Mouse (Mus musculus) stomach, embryonic 14.5 days (tissue): Measurements from ENCODE around the gene Jade1. TPM values are rescaled to one million over a fixed set of nuclear protein-coding genes. Genes with fewer than 3 reads are reported as not detected.

Experiments used
- ATAC-seq: fragments of 200-750 bp; cut with Nextera tagmentation; 2 replicates; pipeline ENCODE4 v1.8.0; 2017; ENCODE audit warnings: low read depth, moderate TSS enrichment; ENCODE audit not compliant: insufficient number of reproducible peaks, insufficient read depth, low FRiP score
- H3K27ac ChIP-seq: fragments of 300-500 bp; sonication (generic); 2 replicates; pipeline ENCODE4 v1.5.1; 2014; ENCODE audit warnings: mild to moderate bottlenecking, low read length, moderate library complexity, mixed read lengths
- H3K27me3 ChIP-seq: fragments of 300-500 bp; sonication (generic); 2 replicates; pipeline ENCODE4 v1.6.1; 2014; ENCODE audit warnings: low read length, control low read depth, mixed read lengths; ENCODE audit not compliant: control insufficient read depth, insufficient read depth
- H3K36me3 ChIP-seq: fragments of 300-500 bp; sonication (generic); 2 replicates; pipeline ENCODE4 v1.6.1; 2014; ENCODE audit warnings: mild to moderate bottlenecking, control low read depth, low read length, moderate library complexity, mixed read lengths; ENCODE audit not compliant: control insufficient read depth, insufficient read depth
- H3K4me1 ChIP-seq: fragments of 300-500 bp; sonication (generic); 2 replicates; pipeline ENCODE4 v1.6.1; 2014; ENCODE audit warnings: low read length, control low read depth, mixed read lengths; ENCODE audit not compliant: control insufficient read depth, insufficient read depth
- H3K4me2 ChIP-seq: fragments of 300-500 bp; sonication (generic); replicated peaks from 2 replicates; pipeline ENCODE4 v1.6.1; 2014; ENCODE audit warnings: low read depth, low read length, control low read depth
- H3K4me3 ChIP-seq: fragments of 300-500 bp; sonication (generic); 2 replicates; pipeline ENCODE4 v1.5.1; 2014; ENCODE audit warnings: low read depth, low read length, control low read depth
- H3K9ac ChIP-seq: fragments of 300-500 bp; sonication (generic); replicated peaks from 2 replicates; pipeline ENCODE4 v1.6.1; 2014; ENCODE audit warnings: low read depth, mild to moderate bottlenecking, control low read depth, low read length, moderate library complexity, mixed read lengths
- H3K9me3 ChIP-seq: fragments of 300-500 bp; sonication (generic); 2 replicates; pipeline ENCODE4 v1.6.1; 2016; ENCODE audit warnings: low read depth, low read length, control low read depth; ENCODE audit not compliant: control insufficient read depth
- WGBS: fragments of 180-500 bp; shearing (Covaris S2); extraction: QIAGEN DNeasy Blood & Tissue Kit; methylation state at CpG from one replicate; pipeline ENCODE4 v1.1.7; 2014; 5-methylcytosine and 5-hydroxymethylcytosine counted together
- polyA plus RNA-seq: library from polyadenylated mRNA; unstranded; fragments of >200 nt; fragmentation: Nextera tagmentation; extraction: Ambion mirVana; gene quantifications from 2 replicates; pipeline ENCODE4 v1.2.1, GENCODE M21; 2014

Jade1 gene
- polyA plus RNA-seq, 1 experiment from 2014 or later, result 12.1 TPM

DNA sequence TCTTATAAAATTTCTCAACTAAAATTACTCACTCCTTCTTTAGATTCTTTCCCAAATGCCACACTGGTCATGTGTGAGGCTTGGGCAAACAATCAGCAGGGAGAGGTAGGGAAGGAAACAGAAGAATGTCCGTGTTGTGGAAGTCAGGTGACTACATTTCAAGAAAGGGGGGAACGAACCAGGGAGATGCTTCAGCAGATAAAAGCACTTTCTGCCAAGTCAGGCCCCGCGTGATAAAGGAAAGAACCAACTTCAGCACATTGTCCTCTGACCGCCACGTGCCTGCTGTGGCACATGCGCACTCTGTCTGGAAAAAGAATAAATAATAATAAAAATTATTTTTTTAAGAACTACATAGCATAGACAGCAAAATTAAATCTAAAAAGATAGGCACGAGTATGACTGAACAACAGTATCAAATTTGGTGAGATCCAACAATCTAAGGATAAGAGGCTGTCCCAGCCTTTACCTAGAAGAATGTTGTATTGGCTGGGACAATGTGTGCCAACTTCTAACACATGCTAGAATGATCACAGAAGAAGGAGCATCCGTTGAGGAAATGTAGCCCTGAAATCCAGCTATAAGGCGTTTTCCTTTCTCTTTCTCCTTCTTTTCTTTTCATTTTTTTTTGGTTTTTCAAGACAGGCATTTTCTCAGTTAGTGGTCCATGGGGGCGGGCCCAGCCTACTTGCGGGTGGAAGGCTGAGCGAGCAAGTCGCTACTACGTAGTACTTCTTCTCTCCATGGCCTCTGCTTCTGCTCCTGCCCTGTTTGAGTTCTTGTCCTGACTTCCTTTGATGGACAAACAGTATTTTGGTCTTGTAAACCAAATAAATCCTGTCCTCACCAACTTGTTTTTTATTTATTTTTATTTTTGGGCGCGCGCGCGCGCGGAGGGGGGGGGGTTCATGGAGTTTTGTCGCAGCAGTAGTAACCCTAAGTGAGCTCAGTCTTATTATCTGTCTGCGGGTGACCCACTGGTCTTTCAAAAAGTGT, 753 bp upstream of the Jade1 start:
- Histone ChIP-seq H3K4me3 (no peak overlapping the region), H3K4me1 (no peaks in the 10 kb centered on the region), H3K36me3 (no peaks in the 10 kb centered on the region), H3K4me2 (no peak overlapping the region), H3K27me3 (no peaks in the 10 kb centered on the region), H3K27ac (no peak overlapping the region), H3K9ac (no peak overlapping the region), H3K9me3 (no peaks in the 10 kb centered on the region)
- no peak for ATAC-seq
- 83% methylated on average over 24 of the region's 24 CpGs for WGBS

DNA sequence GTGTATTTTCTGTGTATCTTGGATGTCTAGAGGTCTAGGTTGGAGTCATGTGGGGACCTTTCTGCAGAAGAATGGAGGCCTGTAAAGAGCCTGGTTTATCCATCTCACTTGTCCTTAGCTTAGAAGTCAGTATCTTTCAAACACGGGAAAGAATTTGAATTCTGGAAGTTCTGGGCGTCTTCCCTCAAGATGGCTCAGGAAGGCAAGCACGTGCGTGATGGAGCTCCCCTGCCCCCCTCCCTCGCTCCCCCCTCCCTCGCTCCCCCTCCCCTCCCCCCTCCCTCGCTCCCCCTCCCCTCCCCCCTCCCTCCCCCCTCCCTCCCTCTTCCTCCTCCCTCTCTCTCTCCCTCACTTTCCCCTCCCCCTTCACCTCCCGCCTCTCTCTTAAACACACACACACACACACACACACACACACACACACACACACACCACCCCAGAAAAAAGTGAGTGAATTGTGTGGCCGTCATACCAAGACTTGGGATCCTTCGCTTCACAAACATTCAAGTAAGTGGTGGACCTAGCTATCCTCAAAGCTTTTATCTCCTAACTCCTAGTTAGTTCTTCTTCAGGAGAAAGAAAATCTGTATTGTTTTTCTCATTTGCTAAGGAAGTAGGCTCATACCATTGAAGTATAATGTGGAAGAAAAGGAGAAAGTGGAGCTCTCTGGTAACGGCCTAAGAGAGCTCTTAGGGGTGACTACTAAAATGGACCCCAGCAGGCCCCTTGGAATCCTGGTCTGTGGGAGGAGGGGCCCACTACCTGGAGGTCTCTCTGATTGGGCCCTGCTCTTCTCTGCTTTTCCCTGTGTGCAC, 1.1 kb downstream of the Jade1 start:
- no peaks in the 10 kb centered on the region for H3K27me3 ChIP-seq
- H3K9ac ChIP-seq, result no peak overlapping the region
- no peaks in the 10 kb centered on the region for H3K36me3 ChIP-seq
- H3K4me1 ChIP-seq, result no peaks in the 10 kb centered on the region
- H3K4me3 ChIP-seq, result no peak overlapping the region
- no peaks in the 10 kb centered on the region for H3K9me3 ChIP-seq
- H3K4me2 ChIP-seq, result no peak overlapping the region
- no peak for ATAC-seq
- no peak overlapping the region for H3K27ac ChIP-seq
- WGBS, result 90% methylated on average over 8 of the region's 11 CpGs

DNA sequence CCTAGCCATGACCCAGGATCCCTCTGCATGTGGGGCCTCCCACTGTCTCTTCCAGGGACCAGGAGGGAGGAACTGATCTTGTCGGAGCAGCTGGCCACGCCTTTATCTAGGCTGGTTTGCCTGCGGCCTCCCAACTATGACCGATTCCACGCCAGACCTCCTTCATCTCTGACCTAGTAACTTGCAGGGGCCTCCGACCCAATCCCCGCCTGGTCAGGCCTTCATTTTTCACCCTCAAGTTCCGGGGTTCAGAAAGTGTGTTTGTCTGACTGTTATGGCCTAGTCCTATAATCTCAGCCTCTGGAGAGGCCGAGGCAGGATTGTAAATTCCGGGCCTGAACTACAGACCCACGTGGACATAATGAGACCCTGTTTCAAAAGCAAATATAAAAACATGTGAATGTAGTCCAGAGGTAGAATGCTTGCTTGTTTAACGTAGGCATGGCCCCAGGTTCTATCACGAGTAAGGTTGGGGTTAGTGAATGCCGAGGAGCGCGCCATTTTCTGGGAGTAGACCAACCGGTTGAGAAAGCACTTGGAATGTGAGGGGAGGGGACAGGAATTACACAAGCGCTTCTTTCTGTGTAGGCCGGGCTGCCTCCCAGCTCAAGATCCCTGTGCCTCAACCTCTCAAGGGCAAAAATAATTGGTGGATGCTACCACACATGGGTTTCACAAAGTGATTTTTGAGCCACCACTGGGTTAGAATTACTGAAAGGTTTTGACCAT, 1.9 kb downstream of the Jade1 start:
- no peak overlapping the region for H3K9ac ChIP-seq
- H3K4me1 ChIP-seq, result no peaks in the 10 kb centered on the region
- no peaks in the 10 kb centered on the region for H3K27me3 ChIP-seq
- no peak overlapping the region for H3K4me3 ChIP-seq
- no peaks in the 10 kb centered on the region for H3K9me3 ChIP-seq
- 95% methylated on average over 19 of the region's 19 CpGs for WGBS
- no peak overlapping the region for H3K4me2 ChIP-seq
- no peak for ATAC-seq
- H3K27ac ChIP-seq, result no peak overlapping the region
- no peaks in the 10 kb centered on the region for H3K36me3 ChIP-seq

DNA sequence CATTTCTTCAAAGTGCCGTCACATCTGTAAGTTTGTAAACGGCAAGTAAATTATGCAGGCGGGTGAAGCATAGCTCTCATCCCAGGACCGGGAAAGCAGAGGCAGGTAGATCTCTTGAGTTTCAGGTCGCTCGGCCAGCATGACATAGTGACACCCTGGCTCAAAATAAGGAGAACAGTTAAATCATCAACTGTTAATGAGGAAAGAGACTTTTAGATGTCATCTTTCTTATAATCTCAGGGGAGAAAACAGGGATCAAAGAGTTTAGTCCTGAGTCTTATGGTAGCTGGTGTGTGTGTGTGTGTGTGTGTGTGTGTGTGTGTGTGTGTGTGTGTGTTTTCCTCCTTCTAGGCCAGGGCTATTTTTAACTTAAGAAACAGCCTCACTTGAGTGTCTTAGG, 5.0 kb downstream of the Jade1 start:
- no peaks in the 10 kb centered on the region for H3K9me3 ChIP-seq

DNA sequence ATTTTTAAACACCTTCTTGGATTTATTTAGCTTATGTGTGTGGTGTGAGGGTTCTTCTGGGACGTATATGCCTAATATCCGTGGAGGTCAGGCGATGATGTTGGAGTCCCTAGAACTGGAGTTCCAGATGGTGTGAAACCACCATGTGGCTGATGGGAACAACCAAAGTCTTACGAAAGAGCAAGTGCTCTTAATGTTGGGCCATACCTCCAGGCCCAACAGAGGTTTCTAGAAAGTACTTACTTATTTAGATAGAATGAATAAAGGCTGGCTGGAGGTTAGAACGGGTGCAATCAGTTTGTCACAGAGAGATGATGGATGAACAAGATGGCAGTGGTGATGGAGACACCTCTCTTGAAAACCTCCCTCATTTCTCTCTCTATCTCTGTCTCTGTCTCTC, 6.3 kb downstream of the Jade1 start:
- Histone ChIP-seq H3K9me3 (no peaks in the 10 kb centered on the region), H3K4me2 (no peak overlapping the region), H3K27me3 (no peaks in the 10 kb centered on the region), H3K36me3 (no peaks in the 10 kb centered on the region), H3K4me1 (peaks cover 7% of the 10 kb centered on the region; the same call in 1 of the 2 replicates), H3K4me3 (no peak overlapping the region), H3K27ac (no peak overlapping the region), H3K9ac (no peak overlapping the region)
- no peak for ATAC-seq
- WGBS, result 81% methylated on average over 5 of the region's 5 CpGs

More for the DNA sequence above, 5.0 kb downstream of the Jade1 start:
- H3K9ac ChIP-seq, result no peak overlapping the region
- 0 out of 2 replicates have a peak, but pooled peaks cover 3% of the 10 kb centered on the region for H3K4me1 ChIP-seq
- ATAC-seq, result no peak
- no peak overlapping the region for H3K4me3 ChIP-seq
- H3K4me2 ChIP-seq, result no peak overlapping the region
- H3K27ac ChIP-seq, result no peak overlapping the region
- no peaks in the 10 kb centered on the region for H3K27me3 ChIP-seq
- H3K36me3 ChIP-seq, result no peaks in the 10 kb centered on the region
- WGBS, result 89% methylated on average over 6 of the region's 6 CpGs

DNA sequence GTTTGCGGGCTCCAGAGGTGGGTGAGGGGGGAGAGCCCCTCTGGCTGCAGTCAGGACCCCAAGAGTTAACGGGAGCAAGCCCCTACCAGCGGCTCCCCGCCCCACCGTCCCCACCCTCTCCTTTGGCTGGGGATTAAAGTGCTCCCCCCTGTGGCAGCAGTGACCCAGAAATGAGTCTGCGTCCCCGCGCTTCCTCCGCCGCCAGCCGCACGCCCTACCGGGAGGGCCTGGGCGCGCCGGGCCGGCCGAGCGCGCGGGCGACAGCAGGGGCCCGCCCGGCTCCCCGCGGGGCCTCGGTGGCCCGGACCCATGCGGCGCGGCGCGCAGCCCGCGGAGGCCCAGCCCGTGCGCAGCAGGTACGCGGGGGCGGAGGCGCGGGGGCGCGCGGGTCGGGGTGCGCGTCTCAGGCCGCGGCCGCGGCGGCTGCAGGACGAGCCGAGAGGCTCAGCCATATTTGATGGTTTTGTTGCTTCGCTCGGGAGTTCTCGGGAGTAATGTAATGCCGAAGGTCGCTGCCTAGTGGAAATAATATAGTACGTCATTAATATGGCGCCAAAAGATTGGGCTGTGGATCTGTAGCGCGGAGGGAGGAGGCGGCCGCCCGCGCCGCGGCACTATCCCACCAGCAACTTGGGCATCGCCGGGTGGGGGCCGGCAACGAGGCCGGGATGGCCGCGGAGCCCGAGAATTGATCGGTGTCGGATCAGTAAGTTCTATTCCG, 7.8 kb downstream of the Jade1 start:
- Histone ChIP-seq H3K9me3 (no peaks in the 10 kb centered on the region), H3K9ac (peak overlapping the region; percentile 69), H3K4me2 (peak overlapping the region; percentile 89), H3K4me3 (peak overlapping the region; percentile 73), H3K36me3 (no peaks in the 10 kb centered on the region), H3K27me3 (no peaks in the 10 kb centered on the region), H3K4me1 (peaks cover 7% of the 10 kb centered on the region; the same call in 1 of the 2 replicates), H3K27ac (peak overlapping the region; percentile 94)
- ATAC-seq, result peak; percentile 77
- WGBS, result under 1% methylated on average over 63 of the region's 81 CpGs

DNA sequence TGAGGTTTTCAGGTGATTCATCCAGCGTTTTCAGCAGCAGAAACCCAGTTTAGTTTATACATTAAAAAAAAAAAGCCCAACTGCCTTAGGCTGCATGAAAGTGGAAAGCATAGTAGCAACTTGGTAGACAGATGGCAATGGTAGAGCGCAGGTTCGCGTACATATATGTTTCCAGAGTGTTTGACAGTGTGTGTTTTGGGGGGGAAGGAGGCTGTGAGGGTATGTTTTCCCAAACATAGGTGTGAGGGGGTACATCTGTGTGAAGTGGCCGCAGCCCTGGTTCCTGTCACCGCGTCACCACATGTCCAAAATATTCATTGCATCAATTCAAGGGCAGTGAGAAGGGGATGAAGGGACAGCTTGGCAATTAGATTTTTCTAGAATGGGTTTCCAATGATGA, 8.5 kb downstream of the Jade1 start:
- Histone ChIP-seq H3K9me3 (no peaks in the 10 kb centered on the region), H3K4me2 (peak overlapping the region; percentile 89), H3K4me1 (peaks cover 7% of the 10 kb centered on the region; the same call in 1 of the 2 replicates), H3K9ac (peak overlapping the region; percentile 69), H3K36me3 (no peaks in the 10 kb centered on the region), H3K4me3 (peak overlapping the region; percentile 73), H3K27ac (peak overlapping the region; percentile 94), H3K27me3 (no peaks in the 10 kb centered on the region)
- ATAC-seq, result no peak
- under 1% methylated on average over 7 of the region's 7 CpGs for WGBS
